Mouse (Mus musculus) stomach, postnatal 0 days (tissue): ENCODE data around the gene Cdc42se1.

Experiments used
- CTCF ChIP-seq: IDR thresholded peaks from 2 replicates; pipeline ENCODE4 v1.5.1; 2016; ENCODE audit warnings: antibody characterized with exemption, low read depth, mild to moderate bottlenecking, moderate library complexity
- EP300 ChIP-seq: optimal IDR thresholded peaks from 2 replicates; pipeline ENCODE3; 2016; ENCODE audit warnings: antibody characterized with exemption

- TF ChIP-seq CTCF: no peak
- TF ChIP-seq EP300: no peak
Measured at GRCm38 (mm10) chr3:95200562-95200961, 28.0 kb upstream of the Cdc42se1 start.
